Mouse (Mus musculus): ENCODE measurements around the gene Ivd. TPM values are rescaled to one million over a fixed set of nuclear protein-coding genes. Genes with fewer than 3 reads are reported as not detected.

Ivd gene
- polyA plus RNA-seq (2012; ENCODE audit: low replicate concordance), result 2.5 and 14.2 TPM in 2 replicates

DNA sequence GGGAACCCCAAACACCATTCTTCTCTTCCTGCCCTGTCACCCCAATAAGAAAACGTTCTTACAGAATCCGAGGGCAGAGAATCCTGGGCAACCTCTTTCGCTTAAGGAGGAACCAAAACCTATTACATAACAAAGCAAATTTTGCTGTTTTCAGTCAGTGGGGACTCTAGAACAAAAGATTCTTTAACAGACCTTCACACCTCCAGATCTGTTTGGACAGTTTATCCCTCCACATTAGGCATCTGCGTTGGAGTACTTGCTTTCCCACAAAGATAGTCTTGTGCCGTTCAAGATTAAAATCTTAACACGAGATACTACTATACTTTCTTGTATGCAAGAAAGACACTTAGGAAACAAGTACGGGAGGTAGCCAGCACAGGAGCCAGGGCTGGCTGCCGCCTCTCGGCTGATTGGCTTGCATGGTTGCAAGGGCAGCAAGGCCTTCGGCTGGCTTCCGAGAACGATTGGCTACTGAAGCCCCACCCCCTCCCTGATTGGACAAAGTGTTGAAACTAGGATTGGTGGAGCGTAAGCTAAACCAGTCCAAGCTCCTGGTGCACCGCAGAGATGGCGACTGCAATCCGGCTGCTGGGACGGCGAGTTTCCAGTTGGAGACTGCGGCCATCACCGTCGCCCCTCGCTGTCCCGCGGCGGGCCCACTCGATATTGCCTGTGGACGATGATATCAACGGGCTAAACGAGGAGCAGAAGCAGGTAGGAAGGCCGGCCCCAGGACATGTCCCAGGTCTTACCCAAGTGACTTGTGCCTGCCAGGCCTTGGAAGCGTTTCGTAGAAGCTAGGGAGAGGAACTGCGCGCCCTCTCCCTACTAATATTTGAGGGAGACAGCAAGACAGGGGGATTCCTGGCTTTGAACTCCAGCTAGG lies at the start of gene Ivd:
Ivd (plus strand) TSS at position 501 of the 886 bp plus-strand sequence.

GRCm38 (mm10) chr2:118813981-118814836 lies 47.5 kb upstream of the Ivd start, which contains the start of gene Knstrn:
Gene Knstrn (plus strand): TSS chr2:118814003.

DNA sequence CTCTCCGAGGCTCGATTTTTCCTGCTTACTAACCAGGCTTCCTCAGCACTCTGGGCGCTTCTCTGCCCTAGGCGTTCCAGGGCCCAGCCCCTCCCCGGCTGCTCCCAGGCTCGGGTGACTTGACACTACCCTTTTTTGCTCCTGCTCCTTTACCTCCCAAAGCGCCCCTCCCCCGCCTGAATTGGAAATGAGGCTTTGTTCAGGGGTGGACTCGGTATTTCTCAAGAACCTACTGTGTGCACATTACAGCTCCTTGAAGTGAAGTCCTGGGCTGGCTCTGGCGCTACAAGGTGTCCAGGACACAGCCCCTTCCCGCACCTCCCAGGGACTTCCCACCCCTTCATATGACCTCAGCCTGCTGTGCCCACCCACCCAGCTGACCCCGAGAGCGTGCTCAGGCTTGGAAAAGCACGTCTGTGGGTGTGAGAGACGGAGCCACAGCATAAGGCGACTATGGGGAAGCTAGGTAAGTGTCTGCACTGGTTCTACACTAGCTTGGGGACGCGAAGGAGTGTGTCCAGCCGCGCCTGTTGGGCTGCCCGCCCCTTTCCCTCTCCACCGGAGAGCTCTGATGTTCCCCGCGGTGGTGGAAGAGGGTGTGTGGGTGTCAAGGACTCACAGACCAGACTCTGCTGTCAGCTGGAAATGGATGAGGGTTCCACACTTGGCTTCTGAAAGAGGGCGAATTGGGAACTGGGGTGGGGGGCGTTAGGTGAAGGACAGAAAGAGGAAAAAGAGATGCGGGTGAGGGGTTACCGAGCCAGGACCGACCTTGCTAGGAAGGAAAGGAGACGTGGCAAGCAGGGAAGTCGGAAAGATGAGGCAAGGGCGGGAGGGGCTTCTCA lies 38.4 kb downstream of the Ivd start, which contains the start of gene Bahd1:
Bahd1 (plus strand) TSS at position 397 of the 845 bp plus-strand sequence.

DNA sequence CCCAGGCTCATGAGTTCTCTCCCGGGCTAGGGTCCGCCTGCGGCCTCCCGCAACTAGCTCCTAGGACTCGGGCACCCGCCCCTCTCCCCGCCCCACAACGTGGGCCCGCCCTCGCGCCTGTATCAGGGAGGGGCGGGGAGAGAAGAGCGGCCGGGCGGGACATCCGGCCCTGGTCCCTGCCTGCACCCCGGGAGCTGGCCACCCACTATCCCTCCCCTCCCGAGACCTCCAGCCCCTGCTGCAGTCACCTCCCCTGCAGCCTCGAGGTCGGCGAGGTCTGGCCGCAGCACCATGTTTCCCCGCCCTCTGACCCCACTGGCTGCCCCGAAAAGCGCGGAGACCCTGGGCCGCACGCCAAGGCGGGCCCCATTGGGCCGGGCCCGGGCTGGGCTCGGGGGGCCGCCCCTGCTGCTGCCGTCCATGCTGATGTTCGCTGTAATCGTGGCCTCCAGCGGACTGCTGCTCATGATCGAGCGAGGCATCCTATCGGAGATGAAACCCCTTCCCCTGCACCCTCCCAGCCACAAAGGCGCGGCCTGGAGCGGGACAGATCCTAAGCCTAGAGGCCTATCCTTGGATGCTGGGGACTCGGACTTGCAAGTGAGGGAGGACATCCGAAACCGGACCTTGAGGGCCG lies 64.7 kb downstream of the Ivd start, which contains the start of gene Chst14:
Chst14 (plus strand) TSS at position 136 of the 637 bp plus-strand sequence.

Other genes starting within 250 kb of the Ivd start
- gene Pak6, start 198.7 kb upstream of the Ivd start, polyA plus RNA-seq (2012; ENCODE audit: low replicate concordance), result 27.6 and 28.0 TPM in 2 replicates
- gene Ankrd63, start 158.0 kb upstream of the Ivd start, polyA plus RNA-seq (2012; ENCODE audit: low replicate concordance), result not detected in 2 replicates
- 6.0 and 13.8 TPM in 2 replicates for gene Plcb2, start 133.5 kb upstream of the Ivd start, polyA plus RNA-seq (2012; ENCODE audit: low replicate concordance)
- gene Inafm2, start 116.2 kb upstream of the Ivd start, polyA plus RNA-seq (2012; ENCODE audit: low replicate concordance), result 81.1 and 94.4 TPM in 2 replicates
- gene Ccdc9b, start 99.3 kb upstream of the Ivd start, polyA plus RNA-seq (2012; ENCODE audit: low replicate concordance), result 4.1 and 5.4 TPM in 2 replicates
- not detected in 2 replicates for gene Phgr1, start 89.2 kb upstream of the Ivd start, polyA plus RNA-seq (2012; ENCODE audit: low replicate concordance)
- gene Disp2, start 82.2 kb upstream of the Ivd start, polyA plus RNA-seq (2012; ENCODE audit: low replicate concordance), result 1.0 and 2.0 TPM in 2 replicates
- gene Knstrn, start 48.0 kb upstream of the Ivd start, polyA plus RNA-seq (2012; ENCODE audit: low replicate concordance), result 133 and 304 TPM in 2 replicates
- gene Bahd1, start 38.4 kb downstream of the Ivd start, polyA plus RNA-seq (2012; ENCODE audit: low replicate concordance), result 73.3 and 92.1 TPM in 2 replicates
- gene Chst14, start 64.5 kb downstream of the Ivd start, polyA plus RNA-seq (2012; ENCODE audit: low replicate concordance), result 17.7 and 19.2 TPM in 2 replicates
- gene Ccdc32, start 167.4 kb downstream of the Ivd start, polyA plus RNA-seq (2012; ENCODE audit: low replicate concordance), result 10.2 and 15.1 TPM in 2 replicates
- 5.7 and 6.9 TPM in 2 replicates for gene Rpusd2, start 172.8 kb downstream of the Ivd start, polyA plus RNA-seq (2012; ENCODE audit: low replicate concordance)
- 10.0 and 26.4 TPM in 2 replicates for gene Knl1, start 185.2 kb downstream of the Ivd start, polyA plus RNA-seq (2012; ENCODE audit: low replicate concordance)

All from leukemia stem cell, adult 10-12 weeks (primary cell).